Mouse (Mus musculus) mesoderm, embryonic 11.5 days (tissue): ENCODE data around the gene Larp1.
"Not testable (repeated sequence)": the region's sequence is repeated elsewhere in the genome, so short reads cannot be mapped to it uniquely, and the experiment has no call there.

Experiments used
- DNase-seq: peaks from one replicate; pipeline ENCODE4 v3.0.0-alpha.2; 2012; ENCODE audit warnings: low read depth, low spot score

The Larp1 gene

GRCm38 (mm10) chr11:58097621-58098365, 88.9 kb downstream of the Larp1 start:
- DNase-seq, result no peak

- not testable (repeated sequence) for DNase-seq
Measured at GRCm38 (mm10) chr11:58098366-58098720, 89.5 kb downstream of the Larp1 start.

- DNase-seq, result no peak
Measured at GRCm38 (mm10) chr11:58100006-58100405, 91.1 kb downstream of the Larp1 start.

- DNase-seq, result no peak
Measured at GRCm38 (mm10) chr11:58101194-58101720, 92.4 kb downstream of the Larp1 start.

- no peak for DNase-seq
Measured at GRCm38 (mm10) chr11:58102146-58102545, 93.3 kb downstream of the Larp1 start.

- DNase-seq, result peak; percentile 21
Measured at GRCm38 (mm10) chr11:58102581-58103343, 93.9 kb downstream of the Larp1 start.

- DNase-seq, result no peak
Measured at GRCm38 (mm10) chr11:58103344-58103653, 94.4 kb downstream of the Larp1 start.

- DNase-seq, result peak; percentile 98
Measured at GRCm38 (mm10) chr11:58103697-58104306, 94.9 kb downstream of the Larp1 start, which contains the start of gene Cnot8. Gene Cnot8, plus strand, starts transcription at chr11:58104153.

GRCm38 (mm10) chr11:58104351-58104791, 95.5 kb downstream of the Larp1 start:
- DNase-seq, result peak; percentile 36

GRCm38 (mm10) chr11:58107009-58107408, 98.1 kb downstream of the Larp1 start:
- DNase-seq, result no peak

- DNase-seq, result no peak
Measured at GRCm38 (mm10) chr11:58107664-58108337, 98.9 kb downstream of the Larp1 start.
